Mouse (Mus musculus) CD4-positive helper T cell, adult 2 months (primary cell): ENCODE measurements around the gene Cadm2.

Experiments
- DNase-seq: peaks from one replicate; pipeline ENCODE4 v3.0.0-alpha.2; 2012; ENCODE audit warnings: low read depth, missing footprints, low spot score

Gene Cadm2

GRCm38 (mm10) chr16:66959146-66959545 is 661.6 kb downstream of the Cadm2 start:
- DNase-seq: no peak

DNA sequence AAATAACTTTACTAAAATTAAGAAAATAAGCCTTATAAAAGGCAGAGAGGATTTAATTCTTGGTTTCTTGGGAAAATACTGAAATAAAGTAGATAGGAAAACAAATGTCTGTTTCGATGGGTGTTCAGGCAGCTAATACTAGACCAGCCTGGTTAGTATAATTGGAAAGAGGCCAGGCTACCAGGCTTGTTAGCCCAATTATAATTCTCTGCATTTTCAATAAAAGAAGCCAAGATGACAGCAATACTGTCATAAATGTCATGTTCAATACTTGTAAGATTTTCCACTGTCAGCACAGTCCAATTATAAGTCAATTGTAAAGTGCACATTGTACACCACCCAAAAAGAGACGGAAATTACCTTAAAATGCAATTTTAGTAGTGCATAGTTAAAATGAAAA is 664.8 kb downstream of the Cadm2 start:
- DNase-seq: no peak

GRCm38 (mm10) chr16:66936332-66936731 is 684.4 kb downstream of the Cadm2 start:
- DNase-seq: no peak

DNA sequence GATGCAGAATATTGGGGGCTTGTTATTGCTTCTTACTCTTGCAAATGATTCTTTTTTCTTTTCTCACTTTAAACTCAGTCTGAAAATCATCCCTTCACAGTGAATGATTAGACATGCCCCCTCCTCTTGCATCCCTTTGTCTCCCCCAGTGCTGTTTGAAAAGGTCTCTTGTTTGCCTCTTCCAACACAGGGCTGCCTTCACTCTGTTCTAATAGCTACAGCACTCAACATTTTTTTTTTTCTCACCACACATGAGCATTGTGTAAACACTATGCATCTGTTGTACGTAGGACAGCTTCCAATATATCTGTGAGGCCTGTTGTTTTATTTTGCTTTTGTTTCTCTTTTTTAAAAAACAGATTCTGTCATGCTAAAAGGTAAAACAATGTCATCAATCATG is 695.2 kb downstream of the Cadm2 start:
- DNase-seq: no peak

DNA sequence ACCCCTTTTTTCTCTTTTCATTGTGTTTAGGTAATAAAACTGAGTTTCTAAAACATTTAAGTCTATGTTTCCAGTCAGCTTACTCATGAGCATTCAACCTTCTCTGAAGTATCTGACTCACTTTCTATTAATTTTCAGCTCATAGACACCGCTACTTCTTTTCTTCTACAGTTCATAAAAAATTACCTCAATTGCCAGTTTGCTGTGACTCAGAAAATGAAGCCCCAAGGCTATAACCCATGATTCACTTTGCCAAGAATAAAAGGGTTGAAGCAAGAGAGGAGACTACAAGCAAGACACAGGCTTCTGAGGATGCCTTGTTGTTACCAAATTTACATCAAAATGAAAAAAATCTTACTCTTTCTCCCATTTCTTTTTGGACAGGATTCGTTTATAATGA is 698.0 kb downstream of the Cadm2 start:
- no peak for DNase-seq

GRCm38 (mm10) chr16:66921414-66921915 is 699.2 kb downstream of the Cadm2 start:
- no peak for DNase-seq

DNA sequence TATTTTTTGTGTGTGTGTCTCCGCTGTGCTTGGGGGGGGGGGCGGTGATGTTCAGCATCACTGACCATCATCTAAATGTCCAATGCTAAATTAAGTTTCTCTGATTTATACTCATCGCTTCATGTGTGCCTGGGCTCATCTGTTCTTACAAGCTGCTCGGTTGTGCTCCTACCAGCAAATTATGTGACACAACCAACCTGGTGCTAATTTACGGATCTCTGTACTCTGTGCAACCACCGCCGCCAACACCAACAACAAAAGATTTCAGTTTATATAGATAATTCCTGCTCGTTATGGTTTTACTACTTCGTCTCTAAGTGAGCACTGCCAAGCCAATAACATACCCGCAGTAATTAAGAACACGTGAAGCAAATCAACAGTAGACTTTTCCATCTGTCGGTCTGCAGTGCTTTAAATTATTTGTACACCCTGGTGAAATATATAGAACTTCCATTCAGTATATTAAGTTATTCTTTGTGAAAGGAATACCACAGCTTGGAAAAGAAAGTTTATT is 700.8 kb downstream of the Cadm2 start:
- DNase-seq: no peak

DNA sequence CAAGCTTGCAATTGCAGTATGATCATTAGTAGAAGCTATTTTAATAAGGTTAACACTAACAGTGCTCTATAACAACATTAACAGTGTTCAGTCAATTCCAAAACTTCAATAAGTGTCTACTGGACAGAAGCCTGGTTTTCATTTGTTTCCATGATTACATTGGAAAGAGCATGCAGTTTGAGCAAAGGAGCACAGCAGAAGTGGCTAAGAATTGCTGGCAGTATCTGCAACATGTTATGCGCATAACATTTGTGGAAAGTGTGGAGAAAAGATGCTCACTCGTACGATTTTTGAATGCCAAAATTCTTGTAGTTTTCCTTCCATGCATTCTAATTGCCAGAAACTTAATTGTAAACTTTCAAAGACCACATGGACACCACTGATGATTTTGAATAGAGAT is 718.9 kb downstream of the Cadm2 start:
- no peak for DNase-seq

DNA sequence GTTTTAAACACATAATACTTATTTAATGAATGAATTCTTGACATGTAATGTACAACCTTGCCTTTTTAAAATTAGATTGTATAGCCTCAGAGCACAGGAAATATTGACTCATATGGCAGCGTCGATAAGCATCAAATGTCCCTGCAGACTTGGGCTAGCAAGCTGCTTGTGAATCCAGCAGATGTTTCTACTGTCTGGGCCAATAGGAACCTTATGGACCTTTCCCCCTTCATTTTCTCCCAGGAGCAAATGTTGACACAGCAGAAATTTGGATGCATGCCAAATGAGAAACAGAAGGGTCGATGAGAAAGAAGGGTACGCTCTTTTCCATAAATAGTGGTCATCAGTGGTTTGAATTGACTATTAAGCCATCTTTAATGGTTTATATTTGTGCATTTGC is 720.0 kb downstream of the Cadm2 start:
- no peak for DNase-seq

DNA sequence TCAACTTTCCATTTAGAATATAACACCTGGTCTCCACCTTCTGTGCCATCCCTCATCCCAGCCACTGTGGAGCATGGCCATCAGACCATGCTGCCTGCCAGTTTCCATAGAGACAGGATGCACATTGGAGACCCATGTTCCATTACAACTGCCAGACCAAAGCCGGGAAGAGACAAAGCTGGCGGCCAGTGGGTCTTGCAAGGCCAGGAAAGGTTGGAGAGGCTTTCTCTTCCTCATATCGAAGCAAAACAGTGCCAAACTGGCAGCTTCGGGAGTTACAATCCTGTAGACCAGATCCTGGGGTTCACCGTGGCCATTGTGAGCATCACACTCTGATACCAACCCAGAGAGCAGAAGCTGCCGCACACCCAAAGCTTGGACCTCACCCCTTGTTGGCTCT is 728.3 kb downstream of the Cadm2 start:
- DNase-seq: no peak

DNA sequence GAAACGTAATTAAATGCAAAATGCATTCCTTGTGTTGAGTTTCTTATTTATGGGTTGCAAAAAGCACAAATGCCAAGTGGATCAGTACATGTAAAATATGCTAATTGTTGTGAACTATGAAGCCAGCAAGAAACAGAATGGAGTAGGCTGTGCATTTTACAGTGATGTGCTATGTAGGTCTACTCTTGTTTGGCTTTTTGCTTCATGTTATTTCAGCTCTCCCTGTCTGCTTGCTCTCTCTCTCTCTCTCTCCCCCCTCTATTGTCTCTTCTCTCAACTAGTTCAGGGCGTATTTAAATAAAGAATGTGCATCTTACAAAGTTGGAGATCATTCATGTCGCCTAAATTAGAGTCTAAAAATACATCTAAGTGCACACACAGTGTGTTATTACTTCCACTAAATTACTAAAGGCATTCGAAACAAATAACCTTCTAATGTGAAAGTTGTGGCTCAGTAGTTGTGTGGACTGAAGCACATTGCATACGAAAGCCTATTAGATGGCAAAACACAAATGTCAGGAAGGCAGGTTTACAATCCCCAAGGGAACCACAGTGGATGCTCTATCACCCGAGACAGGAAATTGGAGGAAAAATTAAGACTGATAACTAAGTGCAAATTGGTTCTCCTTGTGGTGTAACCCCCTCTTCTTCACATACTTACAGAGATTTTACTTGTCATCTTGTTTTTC is 729.0 kb downstream of the Cadm2 start:
- no peak for DNase-seq

GRCm38 (mm10) chr16:66889907-66890306 is 730.8 kb downstream of the Cadm2 start:
- DNase-seq: no peak

DNA sequence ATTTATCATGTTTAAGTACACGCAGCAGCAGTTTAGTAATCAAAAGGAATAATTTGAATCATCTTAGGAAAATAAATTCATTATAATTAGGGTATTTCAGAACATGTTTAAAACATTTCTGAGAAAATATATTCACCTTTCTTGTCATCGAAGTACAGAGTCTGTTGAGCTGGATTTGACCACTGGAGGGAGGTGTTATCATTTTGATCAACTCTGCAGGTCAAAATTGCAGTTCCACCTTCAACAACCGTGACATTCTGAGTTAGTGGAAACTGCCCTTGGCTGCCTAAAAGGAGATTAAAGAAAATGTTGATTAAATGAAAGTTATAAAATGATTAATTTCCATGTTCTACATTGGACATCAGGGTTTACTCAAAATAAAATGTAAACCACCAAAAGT is 738.1 kb downstream of the Cadm2 start:
- no peak for DNase-seq

GRCm38 (mm10) chr16:66871201-66871600 is 749.5 kb downstream of the Cadm2 start:
- DNase-seq: no peak

GRCm38 (mm10) chr16:66851047-66851446 is 769.7 kb downstream of the Cadm2 start:
- no peak for DNase-seq

GRCm38 (mm10) chr16:66824866-66825265 is 795.8 kb downstream of the Cadm2 start:
- no peak for DNase-seq

- no peak for DNase-seq
These were observed 809.2 kb downstream of the Cadm2 start for GRCm38 (mm10) chr16:66811495-66811894.

- no peak for DNase-seq
These were observed 822.5 kb downstream of the Cadm2 start for GRCm38 (mm10) chr16:66798204-66798603.

GRCm38 (mm10) chr16:66793067-66793466 is 827.6 kb downstream of the Cadm2 start:
- DNase-seq: no peak

GRCm38 (mm10) chr16:66771883-66772282 is 848.8 kb downstream of the Cadm2 start:
- DNase-seq: no peak

GRCm38 (mm10) chr16:66769545-66769944 is 851.2 kb downstream of the Cadm2 start:
- DNase-seq: no peak

GRCm38 (mm10) chr16:66768684-66769389 is 851.9 kb downstream of the Cadm2 start:
- DNase-seq: no peak
